Mouse (Mus musculus) myocyte (in vitro differentiated cells): ENCODE data around the gene Asprv1.

Experiments used
- MYOD1 ChIP-seq, 3 experiments: IDR thresholded peaks; one replicate each; pipeline ENCODE4 v1.6.1; 2011; ENCODE audit warnings: control low read depth in 2 of 3, low read depth in 2 of 3, mild to moderate bottlenecking in 2 of 3, moderate library complexity in 1 of 3; ENCODE audit not compliant: insufficient read length in 2 of 3, control insufficient read depth in 1 of 3
- POLR2A ChIP-seq: IDR thresholded peaks from one replicate; pipeline ENCODE4 v1.6.1; 2011; ENCODE audit warnings: low read depth, mild to moderate bottlenecking, control low read depth, moderate library complexity; ENCODE audit not compliant: insufficient read length

DNA sequence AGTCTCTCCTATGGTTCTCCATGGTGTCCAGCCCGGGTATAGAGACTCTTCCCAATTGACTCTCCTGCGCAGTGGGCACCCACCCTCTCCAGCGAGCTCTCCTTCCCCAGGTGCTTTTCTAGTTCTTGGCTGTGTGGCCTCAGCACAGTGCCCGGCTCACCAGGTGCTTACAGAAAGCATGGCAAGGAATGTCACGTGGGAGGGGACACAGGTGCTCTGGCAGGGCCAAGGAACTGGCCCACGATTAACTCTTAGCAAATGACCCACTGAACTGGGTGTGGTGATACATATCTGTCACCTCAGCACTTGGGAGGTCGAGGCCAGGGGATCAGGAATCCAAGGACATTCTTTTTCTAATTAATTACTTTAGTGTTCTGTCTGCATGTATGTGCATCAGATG lies 18.2 kb downstream of the Asprv1 start:
- TF ChIP-seq MYOD1 (IDR thresholded peaks at IDR 0.05; ENCODE audit: control insufficient read depth in 1 of 3, insufficient read length in 2 of 3, low read depth in 2 of 3) (no peak), POLR2A (no peak)
